Mouse (Mus musculus): ENCODE results near the gene AY358078. TPM values are rescaled to one million over a fixed set of nuclear protein-coding genes. Genes with fewer than 3 reads are reported as not detected.
"Not testable (repeated sequence)": the region's sequence is repeated elsewhere in the genome, so short reads cannot be mapped to it uniquely, and the experiment has no call there.

AY358078 gene
- not detected for total RNA-seq (2021)

DNA sequence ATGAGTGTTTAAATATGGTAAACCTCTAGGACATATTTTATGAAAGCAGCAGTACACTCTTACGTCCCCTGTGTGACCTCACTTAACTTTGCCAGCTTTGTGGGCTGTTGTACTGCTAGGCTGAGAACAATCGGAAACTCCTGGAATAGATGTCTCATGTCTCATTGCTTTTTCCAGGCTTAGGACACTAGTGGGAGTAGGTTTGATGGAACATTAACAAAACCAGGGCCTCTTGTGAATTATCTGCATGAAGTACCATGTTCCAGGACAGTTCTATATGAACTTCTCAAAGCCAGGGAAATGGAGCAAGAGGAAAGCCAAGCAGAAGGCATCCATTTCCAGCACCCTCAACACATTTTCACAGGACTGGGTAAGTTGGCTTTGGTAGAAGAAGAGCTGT, at the start of gene AY358078:
AY358078 (plus strand) TSS at position 301 of the 400 bp plus-strand sequence.
- DNase-seq, result no peak

DNA sequence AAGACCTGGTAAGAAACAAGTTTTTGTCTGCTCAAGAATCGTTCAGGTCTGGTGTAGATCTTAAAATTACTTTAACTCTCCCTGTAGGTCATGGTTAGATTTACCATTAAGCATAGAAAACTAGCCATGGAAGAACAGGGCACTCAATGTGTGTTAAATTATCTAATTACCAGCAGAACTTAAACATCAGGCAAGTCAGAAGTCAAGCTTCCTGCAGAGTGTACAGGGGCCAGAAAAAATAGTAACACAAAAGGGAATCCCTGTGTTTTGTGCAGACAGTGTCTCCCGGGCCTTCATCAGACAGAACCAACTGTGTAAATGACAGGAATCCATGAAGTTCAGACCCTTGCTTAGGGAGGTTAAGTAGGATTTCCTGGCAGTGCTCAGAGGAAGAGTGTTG, 43.9 kb upstream of the AY358078 start:
- no peak for DNase-seq

DNA sequence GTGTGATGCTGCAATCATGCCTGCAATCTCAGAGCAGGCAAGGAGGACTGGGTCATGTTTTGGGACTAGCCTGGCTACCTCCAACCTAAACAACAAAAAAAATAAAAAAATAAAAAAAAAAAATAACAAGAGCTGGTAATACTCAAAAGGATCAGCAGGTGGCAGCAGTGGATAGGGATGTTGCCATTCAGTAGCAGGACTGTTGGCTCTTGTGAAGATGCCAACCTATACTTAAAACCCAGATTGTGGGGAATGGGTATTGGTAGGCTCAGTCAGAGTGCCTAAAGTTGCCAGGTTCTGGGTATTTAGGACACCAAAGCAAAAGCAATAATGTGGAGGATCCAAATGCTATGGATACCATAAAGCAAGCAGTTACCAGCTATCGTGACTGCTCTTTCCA, 28.5 kb upstream of the AY358078 start:
- not testable (repeated sequence) for DNase-seq

DNA sequence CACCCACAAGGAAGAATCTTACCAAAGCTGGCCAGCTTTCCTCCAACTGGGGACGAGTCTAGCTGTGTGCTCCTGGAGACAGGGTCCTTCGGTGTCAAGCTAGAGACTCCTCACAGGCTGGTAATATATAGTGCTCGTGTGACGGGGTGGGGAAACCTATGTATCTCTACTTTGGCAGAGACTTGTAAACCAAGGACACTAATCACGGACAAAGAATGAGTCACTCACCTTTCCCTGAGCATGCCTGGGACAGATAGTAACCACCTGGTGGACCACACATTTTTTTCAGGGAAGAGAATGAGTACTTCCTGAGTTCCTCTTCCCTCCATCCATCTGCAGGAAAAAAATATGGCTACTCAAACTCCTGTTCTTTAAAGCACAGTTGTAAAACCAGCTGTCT, 26.4 kb upstream of the AY358078 start, which contains the start of gene Ang4:
Ang4 (minus strand) TSS at position 101 of the 400 bp plus-strand sequence.
- no peak for DNase-seq

DNA sequence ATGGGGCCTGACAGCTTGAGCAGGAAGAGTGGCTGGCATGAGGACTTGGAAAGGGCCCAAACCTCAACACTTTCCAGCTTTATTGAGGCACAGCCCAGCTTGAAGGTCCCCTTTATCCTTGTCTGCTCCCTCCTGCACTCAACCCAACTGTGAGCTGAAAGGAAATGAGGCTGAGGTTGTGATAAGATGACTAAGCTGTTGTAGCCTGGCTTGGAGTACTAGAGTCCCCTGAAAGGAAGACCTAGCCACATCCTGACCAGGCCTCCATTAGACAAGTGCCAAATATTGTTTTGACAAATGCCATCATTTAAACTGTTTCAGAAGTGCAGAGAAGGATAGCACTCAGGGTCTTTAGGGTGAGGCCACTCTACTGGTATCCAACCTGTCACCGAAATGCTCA, 22.1 kb upstream of the AY358078 start:
- no peak for DNase-seq

DNA sequence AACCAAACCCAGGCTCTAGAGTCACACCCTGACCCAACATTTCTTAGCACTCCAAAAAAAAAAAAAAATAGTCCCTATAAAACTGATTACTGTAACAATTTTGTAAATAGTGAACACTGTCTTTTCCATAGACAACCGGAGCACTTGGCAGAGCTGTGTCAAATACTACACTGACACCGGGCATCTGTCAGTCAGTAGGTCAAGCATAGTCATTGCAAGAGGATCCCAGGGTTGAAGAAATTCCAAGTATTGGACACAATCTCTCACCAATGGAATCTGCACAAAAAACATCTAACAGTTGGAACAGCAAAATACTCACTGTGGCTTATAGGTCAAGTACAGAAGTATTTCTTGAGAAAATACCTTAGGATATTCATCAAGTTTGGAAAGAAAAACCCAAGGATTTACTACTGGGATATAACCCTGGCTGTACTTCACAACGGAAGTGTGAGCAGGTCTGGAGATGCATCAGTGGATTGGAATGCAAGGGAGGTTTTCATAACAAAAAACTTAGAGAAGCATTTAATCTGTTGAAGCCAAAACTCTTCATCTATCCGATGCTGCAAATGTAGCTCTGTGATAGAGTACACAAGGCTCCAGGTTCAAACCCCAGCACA, 20.9 kb upstream of the AY358078 start:
- no peak for DNase-seq

DNA sequence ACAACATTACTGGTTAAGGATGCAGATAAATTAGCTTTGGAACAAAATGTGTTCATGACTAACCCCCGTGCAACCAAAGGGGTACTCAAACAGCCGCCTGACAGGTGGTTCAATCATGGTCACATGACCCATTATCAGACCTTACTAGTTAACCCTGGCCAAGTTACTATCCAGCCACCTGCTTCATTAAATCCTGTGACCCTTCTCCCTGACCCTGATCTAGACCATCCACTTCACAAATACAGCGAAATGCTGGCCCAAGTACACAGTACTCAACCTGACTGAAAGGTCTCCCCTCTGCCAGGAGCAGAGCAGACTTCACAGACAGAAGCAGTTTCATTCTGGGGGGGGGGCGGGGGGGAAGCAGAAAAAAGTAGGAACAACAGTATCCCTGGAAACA, 13.5 kb upstream of the AY358078 start:
- DNase-seq, result no peak

DNA sequence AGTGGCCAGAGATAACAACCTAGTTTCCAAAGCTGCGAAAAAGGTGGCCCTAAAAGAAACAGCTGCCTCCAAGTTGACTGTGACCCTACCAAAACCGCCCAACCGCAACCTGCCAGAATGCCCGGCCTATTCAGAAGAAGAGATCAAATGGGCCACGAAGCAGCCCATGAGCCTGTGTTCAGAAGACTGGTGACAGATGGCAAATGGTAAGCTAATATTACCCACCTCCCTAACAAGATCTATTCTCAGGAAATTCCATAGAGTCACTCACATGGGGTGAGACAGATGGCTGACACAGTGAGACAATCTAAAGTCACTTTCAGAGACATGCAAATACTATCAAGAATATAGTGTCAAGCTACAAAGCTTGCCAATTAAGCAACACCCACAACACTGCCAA, 12.8 kb upstream of the AY358078 start:
- DNase-seq, result no peak

DNA sequence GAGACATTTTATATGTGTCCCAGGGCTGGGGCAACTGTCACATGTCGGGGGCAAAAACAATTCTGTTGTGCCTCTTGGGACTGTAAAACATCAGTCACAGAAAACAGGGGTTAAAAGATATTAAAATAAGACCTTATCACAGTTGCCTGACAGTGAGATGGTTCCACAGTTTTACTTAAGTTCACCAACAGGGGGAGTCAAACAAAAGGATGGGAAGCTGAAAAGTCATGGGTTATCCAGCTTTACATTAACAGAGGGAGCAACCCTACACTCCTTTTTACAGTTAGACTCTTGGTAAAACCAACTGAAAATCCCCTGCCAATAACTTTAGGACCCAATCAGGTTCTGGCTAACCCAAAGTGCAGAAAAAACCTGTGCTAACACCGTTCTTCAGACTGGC, 10.7 kb upstream of the AY358078 start:
- DNase-seq, result no peak

DNA sequence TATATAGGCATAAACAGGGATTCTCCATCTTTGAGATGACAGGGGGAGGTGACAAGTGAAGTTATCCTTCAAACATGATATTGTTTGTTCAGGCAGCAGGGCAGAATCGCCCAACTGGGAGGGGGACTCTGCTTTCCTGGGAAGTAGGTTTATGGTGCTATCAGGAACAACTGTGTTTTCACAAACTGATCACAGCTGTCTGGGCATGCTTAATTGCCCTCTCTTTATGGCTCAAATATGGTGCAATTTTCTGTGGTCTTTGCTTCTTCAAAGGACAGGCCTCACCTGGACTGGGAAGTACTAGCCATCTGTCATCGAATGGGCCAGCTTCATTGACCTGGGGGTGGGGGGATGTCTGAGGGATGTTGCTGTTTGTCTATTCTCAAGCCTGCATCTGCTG, 5.7 kb upstream of the AY358078 start:
- DNase-seq, result no peak

DNA sequence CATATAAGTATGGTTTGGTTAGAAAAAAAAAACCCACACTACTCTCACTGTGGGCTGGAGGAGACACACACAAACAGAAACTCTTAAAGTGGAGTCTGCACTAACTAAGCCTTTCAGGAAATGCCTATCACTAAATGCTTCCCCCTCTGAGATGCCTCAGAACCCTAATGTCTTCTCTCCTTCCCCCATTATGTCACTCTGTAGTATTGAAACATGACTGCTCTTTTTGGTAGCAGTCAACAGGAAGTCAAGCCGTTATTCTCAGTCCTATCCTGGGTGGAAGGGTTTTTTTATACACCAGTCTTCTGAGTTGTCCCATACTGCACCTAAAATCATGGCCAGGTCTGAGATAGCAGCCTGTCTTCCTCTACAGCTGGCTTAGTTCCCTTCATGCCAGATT, 26.8 kb downstream of the AY358078 start:
- no peak for DNase-seq

DNA sequence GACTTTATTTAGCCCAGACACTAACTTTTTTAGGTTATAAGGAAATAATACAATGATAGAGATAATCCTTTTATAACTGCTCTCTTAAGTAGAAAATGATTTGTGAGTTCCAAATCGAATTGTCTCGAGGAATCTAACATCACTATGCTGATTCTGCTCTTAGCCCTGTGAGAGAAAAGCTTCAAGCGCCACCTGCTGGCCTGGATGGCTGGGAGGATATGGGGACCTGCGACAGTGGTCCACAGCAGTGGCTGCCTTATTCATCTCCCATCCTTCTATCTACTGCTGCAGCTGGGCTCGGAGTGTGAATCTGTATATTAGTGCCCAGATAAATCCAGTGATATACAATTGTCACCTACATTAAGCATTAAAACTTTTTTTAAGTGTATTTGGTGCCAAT, 28.0 kb downstream of the AY358078 start:
- not testable (repeated sequence) for DNase-seq

DNA sequence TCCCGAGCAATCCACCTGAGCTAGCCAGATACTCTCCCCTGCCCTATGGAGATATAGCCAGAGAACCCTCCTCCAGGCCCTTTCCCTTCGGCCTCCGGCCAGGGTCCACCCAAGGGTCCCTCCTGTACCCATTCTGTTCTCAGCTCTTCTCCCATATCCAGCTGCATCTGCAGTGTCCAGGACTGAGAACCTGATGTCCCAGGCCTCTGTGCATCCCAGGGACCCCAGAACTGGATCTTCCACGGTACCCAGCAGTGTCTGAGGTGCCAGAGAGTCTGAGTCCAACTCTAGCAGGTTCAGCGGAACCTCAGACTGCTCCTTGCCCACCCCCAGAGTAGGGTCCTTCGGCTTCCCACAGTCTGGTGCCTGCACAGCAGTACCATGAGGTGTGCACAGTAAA, 29.3 kb downstream of the AY358078 start:
- no peak for DNase-seq

DNA sequence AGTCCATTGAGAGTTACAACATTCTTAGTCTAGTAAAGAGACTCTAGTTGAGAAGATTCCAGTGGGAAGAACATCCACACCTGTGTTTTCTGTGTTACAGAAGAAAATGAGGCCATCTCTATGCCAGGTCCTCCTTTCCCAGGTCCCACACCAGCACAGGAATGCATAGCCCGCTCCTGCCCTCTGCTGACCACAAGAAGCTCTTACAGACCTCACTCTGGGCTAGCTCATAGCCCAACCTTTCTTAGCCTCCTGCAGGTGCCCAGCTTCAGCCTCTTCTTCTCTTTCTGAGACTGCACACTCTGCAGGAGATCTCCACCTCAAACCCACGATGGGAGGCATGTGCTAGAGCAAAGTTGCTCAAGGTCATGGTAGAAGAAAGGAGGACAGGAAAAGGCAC, 38.6 kb downstream of the AY358078 start:
- DNase-seq, result not testable (repeated sequence)

DNA sequence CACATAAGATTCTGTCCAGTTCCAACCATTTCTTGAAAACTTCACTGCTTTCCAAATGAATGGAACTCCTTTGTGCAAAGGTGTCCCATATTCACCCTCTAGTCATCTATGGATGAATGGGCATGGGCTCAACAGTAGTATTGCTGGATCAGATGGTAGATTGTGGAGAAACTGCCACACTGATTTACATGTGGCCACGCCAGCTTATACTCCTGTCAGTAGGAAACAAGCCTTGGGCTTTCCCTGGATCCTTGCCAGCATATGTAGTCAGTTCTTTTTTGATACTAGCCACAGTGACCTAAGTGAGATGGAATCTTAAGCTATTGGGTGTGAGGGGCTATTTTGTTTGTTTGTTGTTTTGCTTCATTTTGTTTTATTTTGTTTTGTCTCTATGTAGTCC, 42.4 kb downstream of the AY358078 start:
- DNase-seq, result no peak

DNA sequence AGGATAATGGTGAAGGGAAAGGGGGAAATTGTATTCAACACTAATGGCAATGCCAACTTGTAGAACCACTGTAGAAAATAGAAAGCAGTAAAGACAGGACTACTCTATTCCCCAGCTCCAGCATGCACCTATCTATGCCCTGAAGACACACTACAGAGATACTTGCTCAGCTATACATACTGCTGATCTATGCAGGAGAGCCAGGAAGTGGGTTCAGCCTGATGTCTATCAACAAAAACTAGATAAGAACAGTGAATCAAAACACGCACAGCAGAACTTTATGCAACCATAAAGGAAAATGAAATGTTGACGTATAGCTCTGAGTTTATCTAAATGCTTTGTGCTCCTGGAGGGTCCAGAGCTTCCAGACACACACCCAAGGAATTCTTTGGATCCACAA, 42.9 kb downstream of the AY358078 start:
- no peak for DNase-seq

DNA sequence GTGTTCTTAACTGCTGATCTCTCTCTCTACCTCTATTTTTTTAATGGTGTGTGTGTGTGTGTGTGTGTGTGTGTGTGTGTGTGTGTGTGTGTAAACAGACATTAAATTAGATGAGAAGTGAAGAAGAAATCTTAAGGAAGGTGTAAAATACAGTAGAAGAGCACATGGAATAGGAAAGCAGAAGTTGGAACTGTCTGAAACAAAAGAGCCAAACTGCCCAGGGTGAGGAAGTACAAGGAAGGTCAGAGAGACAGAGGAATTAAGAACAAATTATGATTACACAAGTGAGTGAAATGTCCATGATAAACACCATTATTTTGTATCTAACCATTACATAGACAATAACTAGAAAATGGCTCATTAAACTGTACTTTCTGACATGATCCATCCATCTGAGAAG, 44.0 kb downstream of the AY358078 start:
- DNase-seq, result no peak

DNA sequence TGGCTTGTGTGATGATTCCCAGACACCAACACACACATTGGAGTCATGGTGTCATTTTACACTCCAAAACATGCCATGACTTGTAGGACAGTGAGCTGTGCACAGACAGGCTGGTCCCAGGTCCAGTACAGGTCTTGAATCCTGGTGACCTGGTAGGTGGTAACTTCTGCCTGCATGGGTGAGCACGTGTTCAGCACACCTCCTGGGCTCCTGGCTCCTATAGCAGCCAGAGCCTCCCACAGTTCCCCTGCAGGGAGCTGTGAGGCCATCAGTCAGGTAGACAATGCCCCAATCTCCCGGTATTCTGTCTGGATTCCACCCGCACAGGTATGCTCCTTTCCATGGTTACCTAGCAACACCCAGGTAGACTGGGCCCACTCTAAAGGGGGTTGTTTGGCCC, 46.7 kb downstream of the AY358078 start:
- DNase-seq, result no peak

DNA sequence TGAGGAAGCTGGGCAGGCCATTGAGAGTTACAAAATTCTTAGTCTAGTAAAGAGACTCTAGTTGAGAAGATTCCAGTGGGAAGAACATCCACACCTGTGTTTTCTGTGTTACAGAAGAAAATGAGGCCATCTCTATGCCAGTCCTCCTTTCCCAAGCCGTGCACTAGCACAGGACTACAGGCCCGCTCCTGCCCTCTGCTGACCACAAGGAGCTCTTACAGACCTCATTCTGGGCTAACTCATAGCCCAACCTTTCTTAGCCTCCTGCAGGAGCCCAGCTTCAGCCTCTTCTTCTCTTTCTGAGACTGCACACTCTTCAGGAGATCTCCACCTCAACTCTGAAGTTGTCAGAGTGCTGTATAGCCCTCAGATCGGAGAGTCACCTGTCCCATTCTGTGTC, 51.2 kb downstream of the AY358078 start:
- not testable (repeated sequence) for DNase-seq

DNA sequence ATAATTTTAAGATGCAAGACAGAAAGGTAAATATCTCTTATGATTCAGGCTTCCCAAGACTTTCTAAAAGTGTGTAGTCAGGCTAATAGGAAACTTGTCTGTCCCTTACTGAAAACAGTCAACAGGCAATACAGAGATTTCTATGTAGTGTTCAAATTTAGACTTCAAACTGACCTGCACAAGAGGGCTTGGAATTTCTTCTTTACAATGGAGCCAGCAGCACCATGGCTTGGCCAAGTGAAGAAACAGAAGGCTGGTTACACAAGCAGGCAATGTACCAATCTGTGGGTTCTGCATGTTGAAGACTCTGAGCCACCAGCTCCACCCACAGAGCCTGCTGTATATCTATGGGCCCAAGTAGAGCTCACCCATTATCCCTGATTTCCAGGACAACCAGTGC, 53.6 kb downstream of the AY358078 start, which contains the start of gene Ear6:
Ear6 (plus strand) TSS at position 301 of the 400 bp plus-strand sequence.
- no peak for DNase-seq

DNA sequence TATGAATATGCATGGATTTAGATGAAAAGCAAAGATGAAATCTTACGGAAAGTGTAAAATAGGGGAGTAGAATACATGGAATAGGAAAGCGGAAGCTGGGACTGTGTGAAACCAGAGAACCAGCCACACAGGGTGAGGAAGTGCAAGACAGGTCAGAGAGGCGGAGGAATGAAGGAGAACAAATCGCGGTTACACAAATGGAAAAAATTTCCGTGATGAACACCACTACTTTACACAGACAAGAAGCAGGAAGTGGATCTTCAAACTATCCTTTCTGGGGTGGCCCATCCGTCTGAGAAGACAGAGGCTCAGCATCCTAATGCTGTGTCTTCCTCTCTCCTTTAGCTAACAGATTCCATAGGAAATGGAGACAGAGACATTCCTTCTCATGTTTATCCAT, 55.4 kb downstream of the AY358078 start:
- DNase-seq, result not testable (repeated sequence)

DNA sequence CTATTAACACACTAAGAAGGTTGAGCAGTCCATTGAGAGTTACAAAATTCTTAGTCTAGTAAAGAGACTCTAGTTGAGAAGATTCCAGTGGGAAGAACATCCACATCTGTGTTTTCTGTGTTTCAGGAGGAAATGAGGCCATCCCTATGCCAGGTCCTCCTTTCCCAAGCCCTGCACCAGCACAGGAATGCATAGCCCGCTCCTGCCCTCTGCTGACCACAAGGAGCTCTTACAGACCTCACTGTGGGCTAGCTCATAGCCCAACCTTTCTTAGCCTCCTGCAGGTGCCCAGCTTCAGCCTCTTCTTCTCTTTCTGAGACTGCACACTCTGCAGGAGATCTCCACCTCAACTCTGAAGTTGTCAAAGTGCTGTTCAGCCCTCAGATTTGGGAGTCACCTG, 63.8 kb downstream of the AY358078 start:
- not testable (repeated sequence) for DNase-seq

DNA sequence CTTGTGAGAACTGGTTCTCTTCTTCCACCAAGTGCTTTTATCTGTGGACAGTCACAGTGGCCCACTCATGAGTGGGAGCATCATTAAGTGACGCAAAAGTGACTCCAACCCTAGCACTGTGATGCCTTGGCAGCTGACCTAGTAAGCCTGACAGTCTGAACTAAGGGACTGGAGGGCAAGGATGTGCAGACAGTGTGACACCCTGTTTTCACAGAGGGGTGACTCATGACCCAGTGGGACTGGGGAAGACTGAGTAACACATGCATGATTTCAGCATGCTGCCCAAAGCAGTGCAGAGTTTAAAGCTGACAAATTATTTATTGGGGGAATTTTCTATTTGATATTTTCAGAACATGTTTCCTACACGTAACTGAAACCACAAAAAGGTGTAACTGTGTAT, 70.9 kb downstream of the AY358078 start:
- no peak for DNase-seq

DNA sequence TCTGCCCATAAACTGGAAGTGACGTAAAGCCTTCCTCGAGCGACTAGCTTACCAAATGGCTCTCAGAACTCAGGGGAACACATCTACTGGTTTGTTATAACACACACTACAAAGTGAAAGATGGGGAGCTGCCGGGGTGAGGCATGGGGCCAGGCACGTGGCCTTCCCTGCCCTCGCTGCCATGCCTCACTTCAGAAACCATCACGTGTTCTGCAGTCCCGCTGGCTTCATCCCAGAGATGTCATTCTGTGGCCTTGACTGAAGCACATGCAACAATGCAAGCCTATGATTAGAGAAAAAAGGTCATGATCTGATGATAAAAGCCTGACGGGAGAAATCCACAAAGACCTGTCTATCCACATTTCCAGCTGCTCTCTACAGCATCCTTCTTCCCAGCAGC, 71.9 kb downstream of the AY358078 start:
- DNase-seq, result no peak
